In the genomic region with DNA sequence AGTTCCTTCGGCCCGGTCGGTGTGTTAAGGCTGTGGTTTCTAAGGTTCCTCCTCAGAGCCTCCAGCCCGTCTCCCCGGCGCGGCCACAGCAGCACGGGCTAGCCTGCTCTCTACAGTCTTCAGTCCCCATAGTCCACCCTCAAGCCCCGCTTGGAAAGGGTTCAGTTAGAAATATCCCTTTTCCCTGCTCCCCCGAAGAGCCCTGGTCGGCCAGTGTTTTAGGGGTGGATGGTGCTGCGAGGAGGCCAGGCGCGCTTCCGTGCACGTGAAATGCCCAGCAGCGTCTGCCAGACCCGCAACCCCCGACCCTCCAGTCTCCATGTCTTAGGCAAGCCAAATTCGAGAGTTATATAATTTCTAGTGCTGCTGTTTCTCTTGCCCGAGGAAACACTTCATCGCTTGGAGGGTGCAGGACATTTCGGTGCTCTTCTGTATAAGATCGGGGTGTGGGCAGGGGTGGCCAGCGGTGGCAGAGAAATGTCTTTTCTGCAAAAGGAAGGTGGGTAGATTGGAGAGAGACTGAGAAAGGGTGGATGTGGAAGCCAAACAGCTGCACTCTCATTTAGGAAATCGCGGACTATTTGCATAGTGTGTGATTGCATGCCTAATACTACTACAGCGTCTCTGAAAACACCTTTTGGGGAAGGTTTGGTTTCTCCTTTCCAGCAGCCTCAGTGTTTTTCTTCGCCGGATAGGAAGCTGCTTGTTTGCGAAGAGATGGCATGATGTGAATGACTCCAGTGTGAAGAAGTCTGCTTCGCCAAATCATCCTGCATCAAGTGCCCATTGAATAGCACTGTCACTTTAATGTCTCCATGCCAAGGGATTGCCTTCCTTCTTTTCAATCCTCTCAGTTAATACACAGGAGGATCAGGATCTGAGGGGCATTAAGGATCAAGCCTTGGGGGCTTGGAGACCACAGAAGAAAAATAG, we compare ENCODE assay signal across 8 mouse cellular contexts. TPM values are rescaled to one million over a fixed set of nuclear protein-coding genes. Genes with fewer than 3 reads are reported as not detected.
A peak's percentile ranks its signal among the peaks of the same experiment; 100 is the strongest.
DNase-seq lines count a peak whose midpoint lies in the region; ATAC-seq lines count a peak whose summit lies in the region.

A gene (plus strand): TSS at position 360 of the 933 bp plus-strand sequence.

- peak within 1 kb of the TSS; percentile 64 for H3K9ac ChIP-seq in kidney, embryonic 14.5 days (ENCODE audit: low read depth, low read length)
- peak within 1 kb of the TSS; percentile 77 for H3K9ac ChIP-seq in liver, embryonic 15.5 days

- no peaks in the 10 kb centered on the region for H3K36me3 ChIP-seq in kidney, embryonic 14.5 days (ENCODE audit: control insufficient read depth, insufficient read depth, low read length)
- no peaks in the 10 kb centered on the region for H3K36me3 ChIP-seq in liver, embryonic 15.5 days (replicated peaks)

- peak within 1 kb of the TSS; percentile 64 for H3K4me3 ChIP-seq in kidney, embryonic 14.5 days (ENCODE audit: low read length)
- peak within 1 kb of the TSS; percentile 74 for H3K4me3 ChIP-seq in liver, embryonic 15.5 days (replicated peaks)

- H3K27me3 ChIP-seq in kidney, embryonic 14.5 days (ENCODE audit: control insufficient read depth, insufficient read depth, low read length), result no peaks in the 10 kb centered on the region; the same call in 1 of the 2 replicates
- peaks cover 19% of the 10 kb centered on the region for H3K27me3 ChIP-seq in liver, embryonic 15.5 days

- WGBS in kidney, embryonic 14.5 days, result under 1% methylated on average over 32 of the region's 32 CpGs
- under 1% methylated on average over 32 of the region's 32 CpGs for WGBS in liver, embryonic 15.5 days (ENCODE audit: insufficient replicate concordance)

- H3K4me2 ChIP-seq in kidney, embryonic 14.5 days (replicated peaks; ENCODE audit: low read depth, low read length), result peak within 1 kb of the TSS; percentile 83
- H3K4me2 ChIP-seq in liver, embryonic 15.5 days, result peak within 1 kb of the TSS; percentile 99

- no peak for ATAC-seq in kidney, embryonic 14.5 days (ENCODE audit: low FRiP score, low TSS enrichment)
- peak; percentile 23 for ATAC-seq in erythroblast, adult 5-6 weeks (replicated peaks; ENCODE audit: low FRiP score, poor library complexity, severe bottlenecking)
- ATAC-seq in inflammation-experienced regulatory T-cells, adult 6 months, result peak; percentile 11
- no peak for ATAC-seq in liver, embryonic 15.5 days (ENCODE audit: insufficient read depth)

- DNase-seq in kidney, adult 9 months, result no peak
- peak; percentile 17 for DNase-seq in R1 (ENCODE audit: low read depth, low spot score)
- DNase-seq in retina, postnatal 1 day, result peak; percentile 58
- no peak for DNase-seq in urinary bladder, postnatal 4 days (ENCODE audit: low spot score in 2 of 2)

- H3K9me3 ChIP-seq in kidney, embryonic 14.5 days (ENCODE audit: control insufficient read depth, low read length), result no peaks in the 10 kb centered on the region
- H3K9me3 ChIP-seq in liver, embryonic 15.5 days (replicated peaks), result no peaks in the 10 kb centered on the region

- H3K4me1 ChIP-seq in kidney, embryonic 14.5 days (ENCODE audit: control insufficient read depth, insufficient read depth, low read length), result no peaks in the 10 kb centered on the region
- peaks cover 20% of the 10 kb centered on the region for H3K4me1 ChIP-seq in liver, embryonic 15.5 days (replicated peaks)

- H3K27ac ChIP-seq in kidney, embryonic 14.5 days (ENCODE audit: low read depth, low read length), result peak within 1 kb of the TSS; percentile 19; the same call in 1 of the 2 replicates
- peak within 1 kb of the TSS; percentile 58 for H3K27ac ChIP-seq in liver, embryonic 15.5 days (replicated peaks)

RNA-seq across cellular contexts. Expression of the gene that starts here (rescaled TPM):
- 0.97 and 1.0 TPM in 2 replicates for polyA plus RNA-seq in kidney, embryonic 14.5 days (2014; fragmentation: Nextera tagmentation; extraction: Ambion mirVana)
- 0.21 and 1.2 TPM in 2 replicates for total RNA-seq in erythroblast, adult 5-6 weeks (2015; ENCODE audit: low replicate concordance)
- total RNA-seq in erythroblast, adult 5-6 weeks (2017; ENCODE audit: low replicate concordance), result 0.60 TPM in 1 of 2 replicates, not detected in the other
- polyA plus RNA-seq in inflammation-experienced regulatory T-cells, adult 6 months (2017; shearing (Covaris generic)), result 1 to 10 TPM in 2 of 3 experiments, under 1 TPM in 1; 0.83 to 3.5 (median 1.1) TPM
- 0.56 and 0.60 TPM in 2 replicates for polyA plus RNA-seq in liver, embryonic 15.5 days (2015; fragmentation: Nextera tagmentation; extraction: Ambion mirVana)

Comparison
In these comparisons a context has a peak if more than half of its experiments do, and no peak if none do; other contexts are left out.
1. ATAC-seq: peak in erythroblast, adult 5-6 weeks (single experiment) and inflammation-experienced regulatory T-cells, adult 6 months (single experiment); none in kidney, embryonic 14.5 days (single experiment) and liver, embryonic 15.5 days (single experiment).
2. DNase-seq: peak in R1 (single experiment) and retina, postnatal 1 day (single experiment); none in kidney, adult 9 months (single experiment) and urinary bladder, postnatal 4 days (0 of 2).